Mouse (Mus musculus) retina, postnatal 7 days (tissue): Measurements from ENCODE around the gene Gsx2.

Experiments
- DNase-seq: peaks from one replicate; pipeline ENCODE4 v3.0.0-alpha.2; 2012; ENCODE audit warnings: low read depth, low spot score

Gene Gsx2

GRCm38 (mm10) chr5:75075383-75075941, at the start of gene Gsx2:
TSS of gene Gsx2 (plus strand) at chr5:75075601.
- DNase-seq, result no peak

- no peak for DNase-seq
Measured at GRCm38 (mm10) chr5:75035475-75035874, 39.9 kb upstream of the Gsx2 start.

GRCm38 (mm10) chr5:75039307-75039706, 36.1 kb upstream of the Gsx2 start:
- DNase-seq, result no peak

GRCm38 (mm10) chr5:75043011-75043445, 32.4 kb upstream of the Gsx2 start:
- DNase-seq, result no peak

GRCm38 (mm10) chr5:75043621-75044301, 31.6 kb upstream of the Gsx2 start:
- peak; percentile 11 for DNase-seq

GRCm38 (mm10) chr5:75044310-75044904, 31.0 kb upstream of the Gsx2 start, which contains the start of gene Chic2:
TSS of gene Chic2 (minus strand) at chr5:75044774.
- peak; percentile 73 for DNase-seq

GRCm38 (mm10) chr5:75045371-75045770, 30.0 kb upstream of the Gsx2 start:
- DNase-seq, result no peak

- no peak for DNase-seq
Measured at GRCm38 (mm10) chr5:75046681-75047321, 28.6 kb upstream of the Gsx2 start.

- DNase-seq, result no peak
Measured at GRCm38 (mm10) chr5:75051109-75051508, 24.3 kb upstream of the Gsx2 start.

- no peak for DNase-seq
Measured at GRCm38 (mm10) chr5:75063177-75063576, 12.2 kb upstream of the Gsx2 start.

- DNase-seq, result no peak
Measured at GRCm38 (mm10) chr5:75066715-75067114, 8.7 kb upstream of the Gsx2 start.

GRCm38 (mm10) chr5:75067125-75067756, 8.2 kb upstream of the Gsx2 start:
- peak; percentile 51 for DNase-seq

- DNase-seq, result no peak
Measured at GRCm38 (mm10) chr5:75070132-75070531, 5.3 kb upstream of the Gsx2 start.

- DNase-seq, result no peak
Measured at GRCm38 (mm10) chr5:75070656-75071375, 4.6 kb upstream of the Gsx2 start.

GRCm38 (mm10) chr5:75071951-75072350, 3.5 kb upstream of the Gsx2 start:
- no peak for DNase-seq

GRCm38 (mm10) chr5:75072532-75072931, 2.9 kb upstream of the Gsx2 start:
- DNase-seq, result no peak

- no peak for DNase-seq
Measured at GRCm38 (mm10) chr5:75073167-75073566, 2.2 kb upstream of the Gsx2 start.

- DNase-seq, result no peak
Measured at GRCm38 (mm10) chr5:75073684-75074083, 1.7 kb upstream of the Gsx2 start.

- DNase-seq, result no peak
Measured at GRCm38 (mm10) chr5:75074132-75074531, 1.3 kb upstream of the Gsx2 start.

- DNase-seq, result no peak
Measured at GRCm38 (mm10) chr5:75074537-75075382, 641 bp upstream of the Gsx2 start.
